Mouse (Mus musculus) midbrain, embryonic 15.5 days (tissue): ENCODE data around the gene Stk11ip. TPM values are rescaled to one million over a fixed set of nuclear protein-coding genes. Genes with fewer than 3 reads are reported as not detected.
A peak's percentile ranks its signal among the peaks of the same experiment; 100 is the strongest.

ENCODE experiments used
- ATAC-seq: fragments of 200-750 bp; cut with Nextera tagmentation; replicated peaks from 2 replicates; pipeline ENCODE4 v1.8.0; 2017; ENCODE audit warnings: moderate TSS enrichment
- H3K27ac ChIP-seq: fragments of 300-500 bp; sonication (generic); 2 replicates; pipeline ENCODE4 v1.5.1; 2015; ENCODE audit warnings: mild to moderate bottlenecking, inconsistent platforms
- H3K27me3 ChIP-seq: fragments of 300-500 bp; sonication (generic); replicated peaks from 2 replicates; pipeline ENCODE4 v1.6.1; 2015; ENCODE audit warnings: inconsistent platforms
- H3K36me3 ChIP-seq: fragments of 300-500 bp; sonication (generic); replicated peaks from 2 replicates; pipeline ENCODE4 v1.6.1; 2015; ENCODE audit warnings: inconsistent platforms
- H3K4me1 ChIP-seq: fragments of 300-500 bp; sonication (generic); 2 replicates; pipeline ENCODE4 v1.6.1; 2015; ENCODE audit warnings: inconsistent platforms
- H3K4me2 ChIP-seq: fragments of 300-500 bp; sonication (generic); 2 replicates; pipeline ENCODE4 v1.6.1; 2015; ENCODE audit warnings: inconsistent platforms, mild to moderate bottlenecking, moderate library complexity
- H3K4me3 ChIP-seq: fragments of 300-500 bp; sonication (generic); 2 replicates; pipeline ENCODE4 v1.5.1; 2015; ENCODE audit warnings: mild to moderate bottlenecking, inconsistent platforms
- H3K9ac ChIP-seq: fragments of 300-500 bp; sonication (generic); 2 replicates; pipeline ENCODE4 v1.6.1; 2015; ENCODE audit warnings: mild to moderate bottlenecking, inconsistent platforms
- H3K9me3 ChIP-seq: fragments of 300-500 bp; sonication (generic); 2 replicates; pipeline ENCODE4 v1.6.1; 2016; ENCODE audit warnings: inconsistent platforms
- whole genome bisulfite sequencing: fragments of 180-500 bp; shearing (Covaris S2); methylation state at CpG from one replicate; pipeline ENCODE4 v1.1.7; 2015; ENCODE audit warnings: mixed read lengths; 5-methylcytosine and 5-hydroxymethylcytosine counted together
- polyA plus RNA-seq: library from polyadenylated mRNA; unstranded; fragments of >200 nt; fragmentation: Nextera tagmentation; extraction: Ambion mirVana; gene quantifications from 2 replicates; pipeline ENCODE4 v1.2.1, GENCODE M21; 2015

Gene Stk11ip
- polyA plus RNA-seq, 1 experiment from 2014 or later, result 27.7 TPM

DNA sequence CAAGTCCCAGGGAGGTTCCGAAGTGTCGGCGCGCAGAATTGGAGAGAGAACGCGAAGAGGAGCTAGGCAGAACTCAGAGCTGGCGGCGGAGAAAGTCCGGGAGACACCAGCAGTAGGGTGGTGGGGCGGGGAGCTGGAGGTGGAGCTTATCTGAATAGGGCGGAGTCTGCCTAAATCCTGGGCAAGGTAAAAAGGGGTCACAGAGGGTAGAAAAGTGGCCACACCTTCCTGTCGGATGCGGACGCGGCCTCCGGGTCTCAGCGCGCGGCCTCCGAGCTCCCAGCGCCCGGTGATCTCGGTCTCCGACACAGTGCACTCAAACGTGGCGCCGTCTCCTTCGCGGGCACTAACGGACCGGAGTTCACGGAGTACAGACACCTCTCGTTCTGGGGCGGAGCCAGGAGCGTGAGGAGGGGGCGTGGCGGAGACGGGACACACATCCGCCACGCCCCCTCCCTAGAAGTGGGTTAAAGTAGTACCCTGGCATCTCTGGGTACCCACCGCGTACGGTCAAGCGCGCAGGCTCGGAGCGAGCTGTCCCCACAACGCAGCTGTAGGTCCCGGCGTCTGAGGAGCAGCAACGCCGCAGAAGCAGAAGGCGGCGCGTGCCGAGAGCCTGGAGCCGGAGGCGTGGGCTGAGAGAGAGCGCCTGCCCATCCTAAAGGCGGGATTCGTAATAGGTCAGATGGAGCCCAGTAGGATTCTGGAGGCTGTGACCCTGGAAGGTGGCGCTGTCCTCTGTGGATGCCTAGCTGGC is 33.7 kb upstream of the Stk11ip start:
- H3K4me3 ChIP-seq, result peak overlapping the region; percentile 44
- WGBS, result under 1% methylated on average over 62 of the region's 62 CpGs
- H3K27ac ChIP-seq, result no peak overlapping the region
- H3K9ac ChIP-seq, result peak overlapping the region; percentile 17
- H3K4me1 ChIP-seq, result peaks cover 21% of the 10 kb centered on the region
- peaks cover 44% of the 10 kb centered on the region for H3K27me3 ChIP-seq
- H3K4me2 ChIP-seq, result peak overlapping the region; percentile 77
- H3K9me3 ChIP-seq, result no peaks in the 10 kb centered on the region
- H3K36me3 ChIP-seq, result peaks cover 20% of the 10 kb centered on the region; the same call in 1 of the 2 replicates
- peak; percentile 70 for ATAC-seq

DNA sequence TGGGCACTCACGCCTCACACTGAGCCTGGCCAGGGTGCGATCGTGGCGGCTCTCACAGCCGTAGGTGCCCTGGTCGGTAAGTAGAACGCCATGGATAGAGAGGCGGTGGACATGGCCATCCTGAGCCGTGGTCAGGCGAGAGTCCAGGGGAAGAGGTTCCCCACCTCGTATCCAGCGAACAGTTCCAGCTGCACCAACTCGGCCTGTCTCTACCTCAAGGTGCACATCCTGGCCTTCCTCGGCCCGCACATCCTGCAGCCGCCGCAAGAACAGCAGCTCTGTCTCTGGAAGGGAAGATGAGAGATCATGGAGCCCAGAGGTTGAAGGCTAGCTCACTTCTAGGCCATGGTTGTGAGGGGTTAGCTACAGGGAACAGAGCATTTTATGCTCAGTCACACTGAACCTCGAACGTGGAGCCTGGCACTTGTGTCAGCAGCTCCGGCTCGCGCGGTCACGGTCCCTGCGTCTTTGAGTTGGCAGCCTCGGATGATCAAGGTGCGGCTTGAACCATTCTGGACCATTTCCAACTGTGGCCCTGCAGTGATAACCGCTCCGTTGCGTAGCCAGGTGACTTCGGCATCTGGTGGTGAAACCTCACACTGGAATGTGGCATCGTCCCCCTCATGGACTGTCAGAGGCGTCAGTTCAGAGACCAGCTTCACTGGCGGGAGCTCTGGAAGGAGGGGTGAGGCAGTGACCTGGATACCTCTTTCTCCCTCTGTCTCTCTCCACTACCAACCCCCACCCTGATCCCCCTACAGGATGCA is 30.4 kb upstream of the Stk11ip start:
- Histone ChIP-seq H3K9me3 (no peaks in the 10 kb centered on the region), H3K9ac (no peak overlapping the region), H3K4me3 (no peak overlapping the region), H3K4me1 (peaks cover 20% of the 10 kb centered on the region), H3K4me2 (no peak overlapping the region), H3K36me3 (no peaks in the 10 kb centered on the region), H3K27ac (no peak overlapping the region), H3K27me3 (peaks cover 24% of the 10 kb centered on the region)
- no peak for ATAC-seq
- 89% methylated on average over 34 of the region's 34 CpGs for WGBS

DNA sequence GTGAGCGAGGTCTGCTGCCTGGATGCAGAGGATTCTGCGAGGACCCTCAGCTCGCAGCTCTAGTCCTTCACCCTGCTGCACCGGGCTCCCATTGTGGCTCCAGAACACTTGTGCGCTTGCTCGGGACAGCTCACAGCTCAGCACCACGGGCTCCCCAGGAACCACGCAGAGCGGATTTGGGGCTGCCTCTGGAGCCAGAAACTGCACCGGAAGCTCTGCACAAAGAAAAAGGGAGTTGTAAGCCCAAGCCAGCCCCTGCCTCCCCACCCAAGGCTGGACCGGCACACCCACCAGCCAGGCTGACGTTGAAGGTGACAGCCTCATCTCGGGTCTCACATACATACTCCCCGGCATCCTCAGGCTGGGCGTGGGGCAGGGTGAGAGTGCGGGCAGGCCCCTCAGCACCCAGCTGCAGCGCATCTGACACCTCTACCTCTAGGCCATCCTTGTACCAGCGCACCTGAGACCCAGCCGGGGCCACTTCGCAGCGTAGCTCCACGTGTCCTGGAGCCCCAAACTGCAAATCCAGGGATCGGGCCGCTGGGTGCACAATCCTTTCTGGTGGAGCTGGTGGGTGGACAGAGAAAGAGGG is 28.7 kb upstream of the Stk11ip start:
- no peak overlapping the region for H3K4me2 ChIP-seq
- H3K4me3 ChIP-seq, result no peak overlapping the region
- no peak for ATAC-seq
- H3K36me3 ChIP-seq, result no peaks in the 10 kb centered on the region
- no peak overlapping the region for H3K27ac ChIP-seq
- H3K9ac ChIP-seq, result no peak overlapping the region
- peaks cover 10% of the 10 kb centered on the region for H3K4me1 ChIP-seq
- peaks cover 13% of the 10 kb centered on the region for H3K27me3 ChIP-seq
- H3K9me3 ChIP-seq, result no peaks in the 10 kb centered on the region
- WGBS, result 39% methylated on average over 24 of the region's 24 CpGs

DNA sequence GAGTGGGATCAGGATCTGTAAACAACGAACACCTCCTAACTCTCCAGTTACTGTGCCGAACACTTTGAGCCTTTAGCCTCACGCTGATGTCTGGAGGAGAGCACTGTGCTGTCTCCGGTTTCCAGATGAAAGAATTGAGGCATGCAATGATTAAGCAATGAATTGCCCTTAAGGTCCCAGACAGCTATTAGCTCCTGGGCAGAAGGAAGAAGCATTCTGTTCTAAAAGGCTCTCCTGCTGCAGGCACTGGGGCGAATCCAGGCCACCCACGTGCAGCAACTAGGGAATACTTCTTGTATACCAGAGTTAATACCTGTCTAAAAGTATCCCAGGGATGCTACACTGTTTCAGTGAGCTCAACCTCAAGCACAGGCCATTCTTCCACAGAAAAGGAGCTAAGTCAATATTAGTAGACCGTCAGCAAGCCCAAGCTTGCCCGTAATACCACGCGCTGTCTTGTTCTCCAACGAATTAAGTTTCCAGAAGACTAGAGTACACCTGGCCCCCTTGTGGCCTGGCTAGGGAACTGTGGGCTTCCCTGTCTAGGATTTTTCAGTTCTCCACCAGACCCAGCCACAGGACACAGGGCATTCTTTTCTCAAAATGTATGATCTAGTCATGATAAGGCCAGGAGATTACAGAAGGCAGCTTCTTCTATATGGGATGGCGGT is 26.3 kb upstream of the Stk11ip start:
- Histone ChIP-seq H3K36me3 (peaks cover 2% of the 10 kb centered on the region; the same call in 1 of the 2 replicates), H3K27ac (no peak overlapping the region), H3K27me3 (no peaks in the 10 kb centered on the region; the same call in 1 of the 2 replicates), H3K9ac (no peak overlapping the region), H3K4me3 (no peak overlapping the region), H3K4me2 (no peak overlapping the region), H3K4me1 (0 out of 2 replicates have a peak, but pooled peaks cover 3% of the 10 kb centered on the region), H3K9me3 (no peaks in the 10 kb centered on the region)
- 0 out of 2 replicates have a peak, but pooled peaks have one; percentile 46 for ATAC-seq
- WGBS, result 37% methylated on average over 12 of the region's 12 CpGs

DNA sequence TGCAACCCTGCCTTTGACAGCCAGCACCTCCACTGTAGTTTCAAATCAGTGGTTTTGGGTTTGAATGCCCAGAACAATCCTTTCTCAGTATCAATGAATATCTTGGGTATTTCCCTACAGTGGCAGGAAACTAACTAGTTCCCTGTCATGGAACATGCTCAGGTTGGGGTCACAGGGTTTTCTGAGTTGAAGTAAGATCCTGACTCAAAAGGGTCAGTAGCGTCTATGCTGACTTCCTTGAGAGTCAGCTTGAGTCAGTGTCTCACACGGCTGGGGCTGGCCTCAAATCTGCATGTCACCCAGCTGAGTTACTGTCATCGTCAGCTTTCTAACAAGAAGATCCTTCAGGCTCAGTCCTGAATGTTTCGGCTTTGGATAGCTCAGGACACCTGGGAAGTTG is 22.4 kb upstream of the Stk11ip start:
- WGBS, result 85% methylated on average over 4 of the region's 4 CpGs

DNA sequence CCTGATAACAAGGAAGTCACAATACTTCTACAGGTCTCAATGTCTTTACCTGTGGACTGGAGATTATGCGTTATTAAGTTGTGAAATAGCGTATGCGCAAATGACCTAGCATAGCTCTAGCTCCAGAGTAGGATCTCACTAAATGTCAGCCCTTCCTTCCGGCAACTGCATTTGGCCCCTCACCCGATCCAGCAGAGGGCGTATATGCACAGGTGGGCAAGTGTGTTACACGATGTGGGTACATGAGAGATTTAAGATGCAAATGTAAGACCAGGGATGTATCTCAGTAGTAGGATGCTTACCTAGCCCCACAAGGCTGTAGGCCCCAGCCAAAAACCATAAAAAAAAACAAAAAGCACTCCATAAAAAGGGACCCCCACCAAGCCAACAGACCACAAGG is 21.9 kb upstream of the Stk11ip start:
- H3K27me3 ChIP-seq, result 0 out of 2 replicates have a peak, but pooled peaks cover 7% of the 10 kb centered on the region
- no peaks in the 10 kb centered on the region for H3K9me3 ChIP-seq
- no peak overlapping the region for H3K27ac ChIP-seq
- no peak overlapping the region for H3K4me3 ChIP-seq
- H3K36me3 ChIP-seq, result peaks cover 7% of the 10 kb centered on the region; the same call in 1 of the 2 replicates
- no peak overlapping the region for H3K4me2 ChIP-seq
- no peak overlapping the region for H3K9ac ChIP-seq
- peaks cover 11% of the 10 kb centered on the region for H3K4me1 ChIP-seq
- no peak for ATAC-seq
- 88% methylated on average over 7 of the region's 7 CpGs for WGBS

More for the DNA sequence above, 22.4 kb upstream of the Stk11ip start:
- no peak overlapping the region for H3K9ac ChIP-seq
- 0 out of 2 replicates have a peak, but pooled peaks cover 7% of the 10 kb centered on the region for H3K27me3 ChIP-seq
- no peaks in the 10 kb centered on the region for H3K9me3 ChIP-seq
- no peak overlapping the region for H3K4me2 ChIP-seq
- 0 out of 2 replicates have a peak, but pooled peaks cover 6% of the 10 kb centered on the region for H3K4me1 ChIP-seq
- no peak overlapping the region for H3K4me3 ChIP-seq
- ATAC-seq, result no peak
- H3K27ac ChIP-seq, result no peak overlapping the region
- peaks cover 7% of the 10 kb centered on the region; the same call in 1 of the 2 replicates for H3K36me3 ChIP-seq

DNA sequence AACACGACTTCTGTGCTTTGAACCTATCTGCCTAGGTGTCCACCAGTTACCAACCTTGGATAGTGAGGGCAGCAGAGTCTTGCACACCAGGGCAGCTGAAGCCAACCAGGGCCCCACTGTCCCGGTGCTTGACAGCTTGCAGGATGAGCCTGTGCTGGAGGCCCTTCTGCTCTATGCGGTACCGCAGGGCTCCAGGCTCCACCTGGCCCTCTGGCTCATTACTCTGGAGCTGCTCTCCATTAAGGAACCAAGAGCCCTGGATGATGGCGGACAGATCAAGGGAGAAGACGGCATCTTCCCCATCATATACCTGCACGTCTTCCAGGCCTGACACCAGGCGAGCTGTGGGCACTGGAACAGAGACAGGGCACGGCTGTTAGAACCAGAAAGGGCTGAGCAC is 19.4 kb upstream of the Stk11ip start:
- WGBS, result 97% methylated on average over 9 of the region's 9 CpGs
- Histone ChIP-seq H3K9me3 (no peaks in the 10 kb centered on the region), H3K4me3 (no peak overlapping the region), H3K9ac (no peak overlapping the region), H3K27me3 (0 out of 2 replicates have a peak, but pooled peaks cover 7% of the 10 kb centered on the region), H3K36me3 (peaks cover 7% of the 10 kb centered on the region; the same call in 1 of the 2 replicates), H3K4me2 (no peak overlapping the region), H3K4me1 (peaks cover 22% of the 10 kb centered on the region), H3K27ac (no peak overlapping the region)
- ATAC-seq, result no peak

DNA sequence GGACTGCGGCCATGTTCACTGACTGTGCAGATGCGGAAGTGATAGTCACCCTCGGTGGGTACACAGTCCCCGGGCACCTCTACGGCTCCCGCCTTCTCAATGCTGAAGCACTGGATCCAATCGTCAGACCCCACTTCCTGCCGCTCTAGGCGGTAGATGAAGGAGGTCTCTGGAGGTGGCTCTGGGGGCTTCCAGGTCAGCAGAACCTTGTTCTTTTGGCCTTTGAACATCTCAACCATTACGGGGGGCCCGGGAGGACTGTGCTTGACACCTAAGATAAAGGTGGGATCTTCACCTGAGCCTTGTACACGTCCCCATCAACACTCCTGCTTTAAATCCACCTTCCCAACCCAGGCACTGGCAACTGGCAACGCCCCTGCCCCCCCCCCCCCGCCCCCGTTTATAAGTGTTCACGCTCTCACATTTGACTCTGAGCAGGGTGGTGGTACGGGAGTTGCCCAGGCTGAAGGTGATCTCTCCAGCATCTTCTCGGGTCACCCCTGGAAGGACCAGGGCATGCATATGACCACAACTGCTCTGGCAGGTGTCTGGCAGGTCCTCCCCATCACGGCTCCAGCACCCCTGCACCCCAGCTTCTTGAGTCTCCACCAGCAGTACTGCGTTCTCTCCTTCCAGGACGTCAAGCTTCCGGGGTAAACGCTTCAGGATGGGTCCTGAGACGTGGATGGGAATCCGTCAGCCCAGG is 18.2 kb upstream of the Stk11ip start:
- no peak overlapping the region for H3K9ac ChIP-seq
- no peak for ATAC-seq

DNA sequence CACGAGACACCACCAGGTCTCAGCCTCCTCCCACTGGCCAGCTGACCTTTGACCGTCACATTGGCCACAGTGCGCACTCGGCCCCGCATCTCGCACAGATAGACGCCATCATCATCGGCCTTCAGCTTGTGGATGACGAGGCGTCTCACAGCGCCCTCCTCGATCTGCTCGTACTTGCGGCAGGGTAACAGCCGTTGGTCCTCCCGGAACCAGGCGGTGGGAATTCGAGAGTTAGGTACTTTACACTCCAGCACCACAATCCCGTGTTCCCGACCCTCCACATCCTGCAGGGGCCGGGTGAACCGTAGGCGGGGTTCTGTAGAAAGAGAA is 17.7 kb upstream of the Stk11ip start:
- Histone ChIP-seq H3K4me2 (no peak overlapping the region), H3K4me3 (no peak overlapping the region), H3K9ac (no peak overlapping the region), H3K9me3 (no peaks in the 10 kb centered on the region), H3K27ac (no peak overlapping the region), H3K4me1 (peaks cover 25% of the 10 kb centered on the region), H3K27me3 (0 out of 2 replicates have a peak, but pooled peaks cover 7% of the 10 kb centered on the region), H3K36me3 (peaks cover 7% of the 10 kb centered on the region; the same call in 1 of the 2 replicates)
- 74% methylated on average over 23 of the region's 23 CpGs for WGBS
- no peak for ATAC-seq

More for the DNA sequence above, 18.2 kb upstream of the Stk11ip start:
- Histone ChIP-seq H3K4me3 (no peak overlapping the region), H3K9me3 (no peaks in the 10 kb centered on the region), H3K4me2 (no peak overlapping the region), H3K36me3 (peaks cover 7% of the 10 kb centered on the region; the same call in 1 of the 2 replicates), H3K27me3 (0 out of 2 replicates have a peak, but pooled peaks cover 7% of the 10 kb centered on the region), H3K27ac (no peak overlapping the region), H3K4me1 (peaks cover 25% of the 10 kb centered on the region)
- 88% methylated on average over 25 of the region's 25 CpGs for WGBS

DNA sequence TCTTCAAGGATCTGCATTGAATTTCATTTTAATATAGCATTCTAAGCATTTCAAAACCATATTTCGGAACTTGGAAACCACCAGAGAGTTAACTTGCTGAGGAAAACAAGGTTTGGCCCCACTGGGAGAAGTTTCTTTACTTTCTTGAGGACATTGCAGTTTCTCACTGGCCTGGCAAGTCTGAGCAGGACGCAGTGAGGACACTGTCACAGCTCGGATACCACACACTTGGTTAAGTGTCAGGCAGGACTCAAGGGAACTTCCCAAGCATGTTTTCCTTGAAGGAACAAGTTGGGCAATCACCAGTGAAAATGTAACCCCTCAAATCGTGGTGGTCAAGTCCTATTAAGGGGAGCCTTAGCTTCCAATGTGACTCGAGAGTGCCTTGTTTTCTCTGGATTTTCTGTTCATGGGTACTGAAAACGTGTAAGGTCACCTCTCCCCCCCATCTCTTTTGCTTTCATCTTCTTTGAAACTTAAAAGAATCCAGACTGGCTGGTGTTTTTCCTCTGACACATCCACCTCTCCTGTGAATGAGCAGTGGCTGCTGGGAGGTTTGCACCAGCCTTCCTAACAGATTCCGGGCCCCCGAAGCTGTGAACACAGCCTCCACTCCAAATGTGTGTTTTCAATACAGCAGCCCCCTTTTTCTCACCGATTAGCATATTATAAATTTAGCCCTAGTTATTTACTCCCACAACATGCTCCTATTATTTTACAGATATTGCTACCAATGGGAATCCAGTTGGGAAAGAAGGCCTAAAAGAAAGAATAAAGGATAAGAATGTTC is 16.9 kb upstream of the Stk11ip start:
- peak overlapping the region; percentile 85 for H3K9ac ChIP-seq
- ATAC-seq, result no peak
- H3K36me3 ChIP-seq, result peaks cover 7% of the 10 kb centered on the region; the same call in 1 of the 2 replicates
- H3K4me3 ChIP-seq, result peak overlapping the region; percentile 57
- no peaks in the 10 kb centered on the region for H3K9me3 ChIP-seq
- peaks cover 25% of the 10 kb centered on the region for H3K4me1 ChIP-seq
- WGBS, result 62% methylated on average over 9 of the region's 9 CpGs
- H3K27me3 ChIP-seq, result peaks cover 10% of the 10 kb centered on the region; the same call in 1 of the 2 replicates
- H3K27ac ChIP-seq, result peak overlapping the region; percentile 93
- H3K4me2 ChIP-seq, result peak overlapping the region; percentile 94
